Mouse (Mus musculus) E14TG2a.4 (cell line): ENCODE results near the gene Tbc1d4.

Experiments used
- H3K27me3 ChIP-seq: 2 replicates; pipeline ENCODE4 v1.6.1; 2014; ENCODE audit warnings: low read length, control low read depth; ENCODE audit not compliant: insufficient read depth
- H3K36me3 ChIP-seq: 2 replicates; pipeline ENCODE4 v1.6.1; 2014; ENCODE audit warnings: low read length, control low read depth; ENCODE audit not compliant: insufficient read depth
- H3K4me1 ChIP-seq: replicated peaks from 2 replicates; pipeline ENCODE4 v1.6.1; 2014; ENCODE audit warnings: low read depth, low read length, control low read depth
- H3K4me3 ChIP-seq: replicated peaks from 2 replicates; pipeline ENCODE4 v1.5.1; 2014; ENCODE audit warnings: mild to moderate bottlenecking, low read length
- H3K9me3 ChIP-seq: 2 replicates; pipeline ENCODE4 v1.6.1; 2014; ENCODE audit warnings: low read length, control low read depth
- CTCF ChIP-seq: conservative IDR thresholded peaks from 2 replicates; pipeline ENCODE4 v1.5.1; 2014; ENCODE audit warnings: low read length
- NANOG ChIP-seq: IDR thresholded peaks from 2 replicates; pipeline ENCODE4 v1.6.1; 2014; ENCODE audit warnings: borderline replicate concordance, low read length, mixed read lengths
- POU5F1 ChIP-seq: IDR thresholded peaks from 2 replicates; pipeline ENCODE4 v1.6.1; 2014; ENCODE audit warnings: low read length, borderline replicate concordance

Tbc1d4 gene

GRCm38 (mm10) chr14:101586096-101586495, 22.9 kb downstream of the Tbc1d4 start:
- Histone ChIP-seq H3K4me1 (no peaks in the 10 kb centered on the region), H3K4me3 (no peak overlapping the region), H3K9me3 (peaks cover 41% of the 10 kb centered on the region), H3K36me3 (no peaks in the 10 kb centered on the region), H3K27me3 (no peaks in the 10 kb centered on the region)
- TF ChIP-seq NANOG: no peak
- no peak for TF ChIP-seq POU5F1
- no peak for TF ChIP-seq CTCF

- peaks cover 8% of the 10 kb centered on the region; the same call in 1 of the 2 replicates for H3K36me3 ChIP-seq
- H3K27me3 ChIP-seq: no peaks in the 10 kb centered on the region
- H3K9me3 ChIP-seq: peaks cover 19% of the 10 kb centered on the region
- no peak overlapping the region for H3K4me3 ChIP-seq
- no peak for TF ChIP-seq POU5F1
- no peak for TF ChIP-seq CTCF
- no peak for TF ChIP-seq NANOG
- H3K4me1 ChIP-seq: no peaks in the 10 kb centered on the region
Observed at GRCm38 (mm10) chr14:101575651-101576050, 33.3 kb downstream of the Tbc1d4 start.

- Histone ChIP-seq H3K4me3 (no peak overlapping the region), H3K4me1 (no peaks in the 10 kb centered on the region), H3K9me3 (peaks cover 8% of the 10 kb centered on the region), H3K27me3 (no peaks in the 10 kb centered on the region), H3K36me3 (no peaks in the 10 kb centered on the region; the same call in 1 of the 2 replicates)
- TF ChIP-seq NANOG: no peak
- TF ChIP-seq CTCF: no peak
- TF ChIP-seq POU5F1: no peak
Observed at GRCm38 (mm10) chr14:101574536-101574935, 34.5 kb downstream of the Tbc1d4 start.

- Histone ChIP-seq H3K36me3 (no peaks in the 10 kb centered on the region), H3K9me3 (0 out of 2 replicates have a peak, but pooled peaks cover under 1% of the 10 kb centered on the region), H3K4me1 (no peaks in the 10 kb centered on the region), H3K4me3 (no peak overlapping the region), H3K27me3 (no peaks in the 10 kb centered on the region)
- TF ChIP-seq POU5F1 (no peak), NANOG (no peak), CTCF (no peak)
Observed at GRCm38 (mm10) chr14:101573107-101573614, 35.8 kb downstream of the Tbc1d4 start.

- TF ChIP-seq NANOG (no peak), POU5F1 (no peak), CTCF (no peak)
- Histone ChIP-seq H3K9me3 (peaks cover 14% of the 10 kb centered on the region), H3K36me3 (no peaks in the 10 kb centered on the region), H3K4me1 (no peaks in the 10 kb centered on the region), H3K4me3 (no peak overlapping the region), H3K27me3 (no peaks in the 10 kb centered on the region)
Observed at GRCm38 (mm10) chr14:101568828-101569227, 40.2 kb downstream of the Tbc1d4 start.

- H3K36me3 ChIP-seq: no peaks in the 10 kb centered on the region
- peaks cover 35% of the 10 kb centered on the region for H3K9me3 ChIP-seq
- no peaks in the 10 kb centered on the region for H3K27me3 ChIP-seq
- H3K4me3 ChIP-seq: no peak overlapping the region
- no peaks in the 10 kb centered on the region for H3K4me1 ChIP-seq
- no peak for TF ChIP-seq NANOG
- no peak for TF ChIP-seq POU5F1
- no peak for TF ChIP-seq CTCF
Observed at GRCm38 (mm10) chr14:101566717-101567116, 42.3 kb downstream of the Tbc1d4 start.

GRCm38 (mm10) chr14:101565661-101566060, 43.3 kb downstream of the Tbc1d4 start:
- H3K9me3 ChIP-seq: peaks cover 44% of the 10 kb centered on the region
- no peaks in the 10 kb centered on the region for H3K27me3 ChIP-seq
- H3K4me3 ChIP-seq: no peak overlapping the region
- no peak for TF ChIP-seq CTCF
- TF ChIP-seq POU5F1: no peak
- no peak for TF ChIP-seq NANOG
- no peaks in the 10 kb centered on the region for H3K36me3 ChIP-seq
- peaks cover 4% of the 10 kb centered on the region for H3K4me1 ChIP-seq

- TF ChIP-seq CTCF (no peak), POU5F1 (no peak), NANOG (no peak)
- peaks cover 7% of the 10 kb centered on the region for H3K4me1 ChIP-seq
- peaks cover 44% of the 10 kb centered on the region for H3K9me3 ChIP-seq
- no peaks in the 10 kb centered on the region for H3K36me3 ChIP-seq
- H3K4me3 ChIP-seq: no peak overlapping the region
- H3K27me3 ChIP-seq: no peaks in the 10 kb centered on the region
Observed at GRCm38 (mm10) chr14:101561251-101561701, 47.7 kb downstream of the Tbc1d4 start.

GRCm38 (mm10) chr14:101559446-101559845, 49.5 kb downstream of the Tbc1d4 start:
- TF ChIP-seq NANOG (no peak), POU5F1 (no peak), CTCF (no peak)
- peaks cover 7% of the 10 kb centered on the region for H3K4me1 ChIP-seq
- peaks cover 34% of the 10 kb centered on the region for H3K9me3 ChIP-seq

More at GRCm38 (mm10) chr14:101559446-101559845, 49.5 kb downstream of the Tbc1d4 start:
- Histone ChIP-seq H3K4me3 (no peak overlapping the region), H3K27me3 (no peaks in the 10 kb centered on the region), H3K36me3 (no peaks in the 10 kb centered on the region)
